Mouse (Mus musculus): ENCODE results near the gene Slc35a2.

The Slc35a2 gene

GRCm38 (mm10) chrX:7883841-7884567 is at the start of gene Slc35a2:
Slc35a2 (plus strand) TSS chrX:7884028.
- DNase-seq (ENCODE audit: low spot score): peak; percentile 93

DNA sequence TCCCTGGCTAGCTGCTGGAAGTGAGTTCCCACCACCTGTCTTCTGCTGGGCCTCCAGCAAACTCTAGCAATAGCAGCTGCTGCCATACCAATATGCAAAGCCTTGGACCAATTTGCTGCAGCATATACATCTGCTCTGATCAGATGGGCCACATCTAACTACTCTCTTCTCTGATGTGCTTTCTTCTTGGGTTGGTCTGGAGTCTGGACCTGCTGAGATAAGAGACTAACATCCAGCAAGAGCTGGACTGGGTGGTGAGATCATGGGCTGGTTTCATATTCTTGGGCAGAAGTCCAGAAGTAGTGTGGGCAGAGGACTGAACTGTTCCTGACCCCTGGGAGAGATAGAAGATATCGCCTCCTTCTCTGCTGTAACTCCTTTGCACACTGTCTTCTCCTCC is 46.7 kb upstream of the Slc35a2 start:
- DNase-seq (ENCODE audit: low spot score): no peak

DNA sequence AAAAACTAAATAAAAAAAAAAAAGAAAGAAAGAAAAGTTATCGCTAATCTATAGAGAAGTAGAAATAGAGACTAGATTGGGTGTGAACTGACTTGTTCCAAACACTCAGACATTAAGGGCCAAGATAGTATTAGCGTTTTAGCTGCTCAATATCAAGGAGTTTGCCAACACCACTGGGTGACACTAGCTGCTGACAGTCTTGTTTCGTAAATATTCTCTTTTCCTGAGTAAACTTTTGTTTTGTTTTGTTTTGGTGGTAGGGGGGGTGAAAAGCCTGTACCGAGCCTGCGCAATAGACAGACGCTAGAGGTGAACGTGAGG is 43.0 kb upstream of the Slc35a2 start:
- DNase-seq (ENCODE audit: low spot score): no peak

- DNase-seq (ENCODE audit: low spot score): peak; percentile 96
Measured at GRCm38 (mm10) chrX:7841163-7842162, 42.4 kb upstream of the Slc35a2 start, which contains the start of gene Otud5. Otud5 (plus strand) TSS chrX:7841364.

DNA sequence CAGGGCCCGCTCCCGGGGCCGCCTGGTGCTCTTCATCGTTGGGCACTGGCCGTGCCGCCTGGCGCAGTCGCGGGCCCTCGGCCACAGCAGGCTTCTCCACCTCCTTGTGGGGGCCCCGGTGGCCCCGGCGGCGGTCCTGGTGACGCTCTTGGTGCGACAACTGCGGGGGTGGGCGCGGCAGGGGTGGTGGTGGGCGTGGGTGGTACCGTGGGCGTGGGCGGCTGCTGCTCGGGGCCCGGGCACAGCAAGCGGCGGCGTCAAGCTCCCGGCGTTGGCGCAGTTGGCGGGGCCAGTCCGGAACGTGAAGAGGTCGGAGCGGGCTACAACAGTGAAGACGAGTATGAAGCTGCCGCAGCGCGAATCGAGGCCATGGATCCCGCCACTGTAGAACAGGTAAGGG is 41.5 kb upstream of the Slc35a2 start:
- DNase-seq (ENCODE audit: low spot score): no peak

GRCm38 (mm10) chrX:7847845-7848244 is 36.0 kb upstream of the Slc35a2 start:
- no peak for DNase-seq (ENCODE audit: low spot score)

- DNase-seq (ENCODE audit: low spot score): peak; percentile 31
Measured at GRCm38 (mm10) chrX:7854578-7854977, 29.2 kb upstream of the Slc35a2 start.

DNA sequence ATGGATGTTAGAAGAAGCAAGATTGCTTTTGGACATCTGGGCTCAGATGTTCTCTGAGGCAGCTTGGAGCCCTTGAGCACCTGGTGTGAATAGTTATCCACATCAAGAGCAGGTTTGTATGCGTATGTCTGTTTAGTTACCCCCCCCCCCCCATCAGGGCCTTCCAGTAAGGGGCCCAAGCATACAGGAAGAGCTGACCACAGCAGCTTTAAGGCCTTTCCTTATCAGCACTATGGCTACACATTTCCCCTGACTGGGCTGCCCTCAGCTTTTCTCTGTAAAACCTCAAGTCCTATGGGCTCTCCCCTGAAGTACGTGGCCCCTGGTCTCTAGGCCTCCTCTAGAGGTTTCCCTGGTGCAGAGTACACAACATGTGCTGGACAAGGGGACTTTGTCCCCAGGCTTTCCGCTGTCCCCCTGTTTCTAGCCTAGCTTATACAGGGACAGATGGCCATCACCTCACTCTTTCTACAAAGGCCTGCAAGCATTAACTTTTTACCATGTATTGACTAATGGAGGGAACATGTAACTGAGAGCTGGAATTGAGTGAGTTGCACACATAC is 24.6 kb upstream of the Slc35a2 start:
- no peak for DNase-seq (ENCODE audit: low spot score)

DNA sequence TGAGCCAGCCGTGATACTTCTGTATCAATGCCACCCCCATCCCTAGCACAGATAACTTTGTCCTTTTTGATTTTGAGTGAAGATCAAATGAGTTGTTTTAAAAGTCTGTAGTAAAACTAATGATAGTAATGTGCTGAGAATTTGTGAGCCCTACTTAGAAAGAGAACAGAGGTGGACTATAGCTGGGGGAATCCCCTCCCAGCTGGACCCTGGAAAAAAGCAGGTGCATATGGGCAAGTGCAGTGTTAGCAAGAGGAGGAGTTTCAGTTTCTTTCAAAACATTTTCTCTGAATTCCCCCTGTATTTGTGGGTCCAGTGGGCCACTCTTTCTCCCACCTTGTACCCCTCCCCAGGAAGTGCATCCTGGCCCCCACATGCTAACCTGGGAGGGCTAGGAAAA is 20.6 kb upstream of the Slc35a2 start:
- DNase-seq (ENCODE audit: low spot score): no peak

- DNase-seq (ENCODE audit: low spot score): no peak
Measured at GRCm38 (mm10) chrX:7864551-7864950, 19.3 kb upstream of the Slc35a2 start.

- DNase-seq (ENCODE audit: low spot score): no peak
Measured at GRCm38 (mm10) chrX:7865343-7865742, 18.5 kb upstream of the Slc35a2 start.

DNA sequence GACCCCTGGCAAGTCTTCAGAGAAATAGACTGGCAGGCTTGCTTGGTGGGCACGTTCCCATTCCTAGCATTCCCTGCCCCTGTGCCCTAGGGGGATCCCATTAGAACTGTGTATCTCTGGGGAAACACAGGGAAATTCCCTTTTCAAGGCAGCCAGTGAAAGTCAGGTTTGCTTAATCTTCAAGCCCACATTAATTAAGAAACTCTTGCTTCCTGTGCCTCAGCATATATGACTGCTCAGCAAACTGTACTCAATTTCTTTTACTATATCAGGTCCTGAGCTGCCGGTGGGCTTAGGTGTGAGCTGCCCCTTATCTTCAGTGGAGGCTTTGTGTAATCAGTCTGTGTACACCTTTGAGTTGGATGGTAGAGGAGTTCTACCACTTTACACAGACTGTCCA is 18.0 kb upstream of the Slc35a2 start:
- no peak for DNase-seq (ENCODE audit: low spot score)

DNA sequence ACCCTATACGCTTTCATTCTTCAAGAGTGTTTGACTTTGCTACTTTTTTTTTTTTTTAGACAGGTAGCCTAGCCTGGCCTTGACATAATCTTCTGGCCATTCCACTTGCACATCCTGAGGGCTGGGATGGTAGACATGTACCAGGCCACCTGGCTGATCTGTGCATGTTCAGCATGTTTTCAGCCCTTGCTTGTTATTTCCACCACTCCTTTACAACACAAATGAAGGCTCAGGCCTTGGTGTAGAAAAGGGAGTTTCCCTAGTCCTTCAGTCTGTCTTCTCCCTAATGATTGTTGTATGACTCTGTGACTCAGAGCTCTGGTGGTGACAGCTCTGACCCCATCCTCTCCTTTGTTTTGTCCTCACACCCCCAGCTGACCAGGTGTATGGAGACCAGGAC is 16.7 kb upstream of the Slc35a2 start:
- DNase-seq (ENCODE audit: low spot score): no peak

- DNase-seq (ENCODE audit: low spot score): no peak
Measured at GRCm38 (mm10) chrX:7868506-7868905, 15.3 kb upstream of the Slc35a2 start.

GRCm38 (mm10) chrX:7869826-7870225 is 14.0 kb upstream of the Slc35a2 start:
- DNase-seq (ENCODE audit: low spot score): no peak

- peak; percentile 89 for DNase-seq (ENCODE audit: low spot score)
Measured at GRCm38 (mm10) chrX:7878007-7878419, 5.8 kb upstream of the Slc35a2 start, which contains the start of gene Pim2. Pim2 (plus strand) TSS chrX:7878262.

- DNase-seq (ENCODE audit: low spot score): no peak
Measured at GRCm38 (mm10) chrX:7878495-7878894, 5.3 kb upstream of the Slc35a2 start.

DNA sequence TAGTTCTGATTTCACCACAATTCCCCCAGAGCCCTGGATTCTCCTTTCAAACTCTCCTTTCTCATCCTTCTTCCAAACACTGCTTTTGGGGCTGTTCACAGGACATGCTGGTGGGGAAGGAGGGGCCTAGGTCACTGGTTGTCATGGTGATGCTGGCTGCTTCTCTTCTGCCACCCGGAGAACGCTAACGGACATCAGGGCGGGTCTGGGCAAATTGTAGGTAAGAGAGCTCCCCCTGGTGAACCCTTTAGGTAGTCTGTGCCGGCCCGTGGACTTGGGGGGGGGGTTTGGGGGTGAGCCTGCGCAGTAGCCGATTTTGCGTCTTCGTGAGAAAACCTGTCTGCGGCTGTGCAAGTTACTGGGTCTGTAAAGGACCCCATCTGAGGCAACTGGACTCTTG is 4.0 kb upstream of the Slc35a2 start:
- peak; percentile 58 for DNase-seq (ENCODE audit: low spot score)

DNA sequence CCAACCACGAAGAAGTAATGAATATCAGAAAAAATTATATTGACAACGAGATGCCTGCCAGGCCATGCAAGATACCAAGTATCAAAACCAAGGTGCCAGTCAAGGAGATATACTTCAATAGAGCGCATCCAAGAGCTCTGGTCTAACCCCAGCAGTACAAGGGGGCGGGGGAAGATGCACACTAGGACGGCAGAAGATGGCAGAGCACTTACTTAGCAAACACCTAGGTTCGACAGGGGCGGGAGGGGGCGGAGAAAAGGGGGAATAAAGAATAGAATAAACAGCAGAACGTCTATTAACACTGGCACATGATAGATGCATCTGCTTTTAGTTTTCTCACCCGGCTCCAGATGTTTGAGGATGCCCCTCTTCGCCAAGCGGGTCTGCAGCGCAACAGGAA is 14.4 kb downstream of the Slc35a2 start:
- no peak for DNase-seq (ENCODE audit: low spot score)

DNA sequence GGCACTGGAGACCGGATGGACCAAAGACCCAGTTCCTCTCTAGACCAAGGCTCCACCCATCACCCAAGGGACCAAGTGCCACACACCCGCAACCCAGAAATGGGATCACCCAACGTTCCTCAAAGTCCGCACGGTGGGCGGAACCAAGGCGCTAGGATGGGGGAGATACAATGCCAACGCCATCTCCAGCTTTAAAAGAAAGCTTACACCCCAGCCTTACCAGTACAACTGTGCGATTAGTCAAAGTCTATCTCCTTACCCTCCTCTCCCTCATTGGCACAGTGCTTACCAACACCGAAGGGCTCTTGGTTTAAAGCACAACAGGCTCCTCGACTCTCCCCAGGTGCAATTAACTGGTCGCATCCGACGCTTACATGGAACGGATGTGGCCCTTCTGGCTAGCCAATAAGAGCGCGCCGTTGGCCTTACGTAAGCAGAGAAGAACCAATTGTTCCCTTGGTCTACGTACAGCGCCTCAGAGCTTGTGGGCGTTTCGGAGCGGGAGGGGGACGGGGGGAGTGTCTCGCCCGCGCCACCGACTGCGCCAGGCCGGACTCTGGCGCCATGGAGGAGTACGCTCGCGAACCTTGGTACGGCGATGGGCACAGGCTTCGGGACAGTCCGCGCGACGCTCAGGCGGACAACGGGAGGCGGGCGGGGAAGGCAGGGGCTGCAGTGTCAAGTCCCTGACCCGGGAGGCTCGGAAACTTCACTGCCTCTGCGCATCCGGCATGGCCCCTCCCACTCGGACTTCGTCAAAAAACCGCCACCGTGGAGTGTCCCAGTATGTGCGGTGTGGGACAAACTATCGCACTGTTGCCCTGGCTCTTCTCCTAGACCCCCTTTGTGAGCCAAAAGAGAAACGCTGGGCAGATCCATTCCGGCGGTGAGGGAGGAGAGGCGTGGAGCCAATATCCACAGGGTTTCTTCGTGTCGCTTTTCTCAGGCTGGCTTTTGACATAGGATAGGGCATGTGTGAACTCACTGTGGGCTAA is 15.3 kb downstream of the Slc35a2 start, which contains the start of the genes Pqbp1 and Timm17b:
Gene Pqbp1, minus strand, starts transcription at position 390 of the 995 bp plus-strand sequence.
Gene Timm17b, plus strand, starts transcription at position 478 of the 995 bp plus-strand sequence.
- DNase-seq (ENCODE audit: low spot score): peak; percentile 94

DNA sequence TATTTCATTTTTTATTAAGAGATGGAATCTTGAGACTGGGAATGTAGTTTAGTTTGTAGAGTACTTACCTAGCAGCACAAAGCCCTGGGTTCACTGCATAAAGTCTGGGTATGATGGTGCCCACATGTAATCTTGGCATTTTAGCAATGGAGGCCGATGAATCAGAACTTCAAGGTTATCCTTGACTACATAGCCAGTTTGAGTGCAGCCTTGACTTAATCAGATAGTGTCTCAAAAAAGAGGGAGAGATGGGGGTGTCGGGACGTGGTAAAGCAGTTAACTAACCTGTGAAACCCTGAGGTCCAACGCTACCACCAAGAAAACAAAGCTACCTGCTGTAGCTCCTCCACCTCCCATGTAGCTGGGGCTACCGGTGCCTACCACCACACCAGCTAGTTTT is 20.6 kb downstream of the Slc35a2 start:
- no peak for DNase-seq (ENCODE audit: low spot score)
